Comparison of ENCODE assay signal across 24 mouse cellular contexts in the genomic region with DNA sequence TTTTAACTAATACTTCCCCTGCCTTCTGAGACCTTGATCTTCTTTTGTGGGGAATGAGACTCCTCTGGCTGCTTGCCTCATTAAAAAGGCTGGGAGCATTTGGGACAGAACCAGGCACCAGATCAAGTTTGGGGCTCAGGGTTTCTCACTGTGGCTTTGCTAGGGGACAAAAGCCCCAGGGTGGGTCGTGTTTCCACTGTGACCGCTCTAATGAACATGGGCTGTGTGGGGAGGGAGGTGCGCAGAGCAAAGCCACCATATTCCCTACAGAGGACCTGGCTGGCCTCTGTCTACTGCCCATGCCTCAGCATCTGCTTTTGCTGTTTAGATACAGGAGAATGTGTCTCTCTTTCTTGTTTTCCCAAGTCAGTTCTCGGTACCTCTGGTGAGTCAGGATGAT. TPM values are rescaled to one million over a fixed set of nuclear protein-coding genes. Genes with fewer than 3 reads are reported as not detected.
DNase-seq lines count a peak whose midpoint lies in the region; ATAC-seq lines count a peak whose summit lies in the region.
"Had no signal": no experiment of that assay in that cellular context is flagged by ENCODE, and none has a peak within 500 bp of the region (broad histone marks: within the 10 kb centered on the region; RNA-seq: fewer than 3 reads in every experiment).

No protein-coding gene starts in this region.

- H3K27ac ChIP-seq in neural tube, embryonic 13.5 days (replicated peaks): peak overlapping the region; percentile 49
- H3K27ac ChIP-seq in neural tube, embryonic 15.5 days (replicated peaks): no peak overlapping the region
- peak overlapping the region; percentile 67 for H3K27ac ChIP-seq in forebrain, embryonic 16.5 days (ENCODE audit: low read length)
- H3K27ac ChIP-seq in midbrain, embryonic 12.5 days (replicated peaks): peak overlapping the region; percentile 67
- H3K27ac ChIP-seq in intestine, embryonic 15.5 days: no peak overlapping the region
- H3K27ac ChIP-seq: heart, embryonic 10.5 days; left cerebral cortex, adult 2 months; limb, embryonic 10.5 days; stomach, embryonic 15.5 days had no signal

- H3K4me2 ChIP-seq in neural tube, embryonic 13.5 days: no peak overlapping the region
- no peak overlapping the region for H3K4me2 ChIP-seq in neural tube, embryonic 15.5 days
- peak overlapping the region; percentile 39 for H3K4me2 ChIP-seq in forebrain, embryonic 16.5 days (ENCODE audit: low read length)
- H3K4me2 ChIP-seq in midbrain, embryonic 12.5 days (replicated peaks): no peak overlapping the region
- H3K4me2 ChIP-seq in intestine, embryonic 15.5 days (replicated peaks): no peak overlapping the region
- H3K4me2 ChIP-seq: stomach, embryonic 15.5 days had no signal

- H3K4me1 ChIP-seq in neural tube, embryonic 13.5 days (replicated peaks): peaks cover 29% of the 10 kb centered on the region
- H3K4me1 ChIP-seq in neural tube, embryonic 15.5 days: peaks cover 26% of the 10 kb centered on the region
- H3K4me1 ChIP-seq in forebrain, embryonic 16.5 days (replicated peaks; ENCODE audit: control insufficient read depth, insufficient read depth, low read length): peaks cover 20% of the 10 kb centered on the region
- H3K4me1 ChIP-seq in midbrain, embryonic 12.5 days: peaks cover 32% of the 10 kb centered on the region
- H3K4me1 ChIP-seq in intestine, embryonic 15.5 days (replicated peaks): peaks cover 3% of the 10 kb centered on the region; the same call in 1 of the 2 replicates
- H3K4me1 ChIP-seq: stomach, embryonic 15.5 days had no signal

- H3K4me3 ChIP-seq in neural tube, embryonic 13.5 days: no peak overlapping the region
- H3K4me3 ChIP-seq in neural tube, embryonic 15.5 days (replicated peaks): no peak overlapping the region
- no peak overlapping the region for H3K4me3 ChIP-seq in forebrain, embryonic 16.5 days (replicated peaks; ENCODE audit: low read length)
- H3K4me3 ChIP-seq in midbrain, embryonic 12.5 days: no peak overlapping the region
- H3K4me3 ChIP-seq in intestine, embryonic 15.5 days (replicated peaks): no peak overlapping the region
- H3K4me3 ChIP-seq: heart, embryonic 10.5 days; left cerebral cortex, adult 2 months; limb, embryonic 10.5 days; stomach, embryonic 15.5 days had no signal

- peaks cover 11% of the 10 kb centered on the region; the same call in 1 of the 2 replicates for H3K27me3 ChIP-seq in neural tube, embryonic 13.5 days
- H3K27me3 ChIP-seq in neural tube, embryonic 15.5 days (replicated peaks): peaks cover 6% of the 10 kb centered on the region; the same call in 1 of the 2 replicates
- no peaks in the 10 kb centered on the region for H3K27me3 ChIP-seq in forebrain, embryonic 16.5 days (replicated peaks; ENCODE audit: control insufficient read depth, insufficient read depth, low read length)
- H3K27me3 ChIP-seq in midbrain, embryonic 12.5 days: no peaks in the 10 kb centered on the region
- H3K27me3 ChIP-seq in intestine, embryonic 15.5 days (replicated peaks): no peaks in the 10 kb centered on the region
- H3K27me3 ChIP-seq: stomach, embryonic 15.5 days had no signal

- H3K9me3 ChIP-seq in neural tube, embryonic 13.5 days: no peaks in the 10 kb centered on the region
- H3K9me3 ChIP-seq in neural tube, embryonic 15.5 days (replicated peaks): no peaks in the 10 kb centered on the region
- H3K9me3 ChIP-seq in forebrain, embryonic 16.5 days (ENCODE audit: control insufficient read depth, low read length): no peaks in the 10 kb centered on the region
- no peaks in the 10 kb centered on the region for H3K9me3 ChIP-seq in midbrain, embryonic 12.5 days
- no peaks in the 10 kb centered on the region for H3K9me3 ChIP-seq in intestine, embryonic 15.5 days
- H3K9me3 ChIP-seq: heart, embryonic 10.5 days; limb, embryonic 10.5 days; stomach, embryonic 15.5 days had no signal

- ATAC-seq in neural tube, embryonic 13.5 days (ENCODE audit: low read depth): no peak
- ATAC-seq in neural tube, embryonic 15.5 days (ENCODE audit: low FRiP score): no peak
- peak; percentile 51 for ATAC-seq in forebrain, embryonic 16.5 days
- ATAC-seq in midbrain, embryonic 12.5 days (ENCODE audit: low FRiP score, low read depth): peak; percentile 16; the same call in 1 of the 2 replicates
- ATAC-seq in intestine, embryonic 15.5 days: no peak
- ATAC-seq: liver, postnatal 0 days had no signal

- no peak for DNase-seq in spleen, postnatal 10 days (ENCODE audit: low spot score in 2 of 2)
- DNase-seq in adrenal gland, adult 18-20 months (ENCODE audit: low spot score in 2 of 2): no peak
- DNase-seq: adrenal gland, adult 2 months; cerebellum, adult 9-10 months; gastrocnemius, postnatal 36 days; kidney, adult 2 months; kidney, postnatal 14 days; liver, postnatal 0 days; lung, postnatal 10 days; thymus, adult 2 months had no signal

- H3K36me3 ChIP-seq in neural tube, embryonic 13.5 days: no peaks in the 10 kb centered on the region
- H3K36me3 ChIP-seq in neural tube, embryonic 15.5 days: no peaks in the 10 kb centered on the region
- no peaks in the 10 kb centered on the region for H3K36me3 ChIP-seq in forebrain, embryonic 16.5 days (ENCODE audit: control insufficient read depth, insufficient read depth)
- no peaks in the 10 kb centered on the region for H3K36me3 ChIP-seq in midbrain, embryonic 12.5 days
- no peaks in the 10 kb centered on the region for H3K36me3 ChIP-seq in intestine, embryonic 15.5 days
- H3K36me3 ChIP-seq: heart, embryonic 10.5 days; limb, embryonic 10.5 days; stomach, embryonic 15.5 days had no signal

- no peak overlapping the region for H3K9ac ChIP-seq in neural tube, embryonic 13.5 days
- no peak overlapping the region for H3K9ac ChIP-seq in neural tube, embryonic 15.5 days (replicated peaks)
- no peak overlapping the region for H3K9ac ChIP-seq in forebrain, embryonic 16.5 days (replicated peaks; ENCODE audit: low read depth, low read length)
- H3K9ac ChIP-seq in midbrain, embryonic 12.5 days (replicated peaks): no peak overlapping the region
- H3K9ac ChIP-seq in intestine, embryonic 15.5 days: no peak overlapping the region
- H3K9ac ChIP-seq: liver, postnatal 0 days; stomach, embryonic 15.5 days had no signal

- WGBS in neural tube, embryonic 13.5 days: 46% methylated on average over 4 of the region's 4 CpGs
- WGBS in neural tube, embryonic 15.5 days: 46% methylated on average over 4 of the region's 4 CpGs
- 44% methylated on average over 4 of the region's 4 CpGs for WGBS in forebrain, embryonic 16.5 days
- WGBS in midbrain, embryonic 12.5 days: 69% methylated on average over 4 of the region's 4 CpGs
- 78% methylated on average over 4 of the region's 4 CpGs for WGBS in intestine, embryonic 15.5 days

RNA-seq across cellular contexts. Expression of gene Evx1, which starts 53.8 kb away (rescaled TPM):
- 1.7 and 2.3 TPM in 2 replicates for polyA plus RNA-seq in neural tube, embryonic 13.5 days (2015; fragmentation: Nextera tagmentation; extraction: Ambion mirVana)
- 0.82 and 1.9 TPM in 2 replicates for polyA plus RNA-seq in neural tube, embryonic 15.5 days (2015; fragmentation: Nextera tagmentation; extraction: Ambion mirVana)
- 0.19 TPM in 1 of 2 replicates, not detected in the other for polyA plus RNA-seq in forebrain, embryonic 16.5 days (2015; fragmentation: Nextera tagmentation; extraction: Ambion mirVana)
- polyA plus RNA-seq in midbrain, embryonic 12.5 days (2016; fragmentation: Nextera tagmentation; extraction: Ambion mirVana): 0.81 and 0.82 TPM in 2 replicates
- polyA plus RNA-seq in intestine, embryonic 15.5 days (2015; fragmentation: Nextera tagmentation; extraction: Ambion mirVana): 0.05 and 0.20 TPM in 2 replicates
- total RNA-seq in adrenal gland, adult 18-20 months (2021): not detected
- total RNA-seq: gastrocnemius, postnatal 36 days; left cerebral cortex, adult 2 months; liver, adult 2 months; megakaryocyte progenitor cell, adult 5-6 weeks had no signal
- polyA plus RNA-seq: adrenal gland, adult 2 months; C2C12; heart, postnatal 0 days; kidney, adult 2 months; liver, adult 2 months; liver, postnatal 0 days; spleen, adult 2 months; stomach, embryonic 15.5 days; thymus, adult 2 months had no signal

Comparison
In these comparisons a context has a peak if more than half of its experiments do, and no peak if none do; other contexts are left out.
1. H3K27ac ChIP-seq: peak in neural tube, embryonic 13.5 days (single experiment), forebrain, embryonic 16.5 days (single experiment) and midbrain, embryonic 12.5 days (single experiment); none in neural tube, embryonic 15.5 days (single experiment) and intestine, embryonic 15.5 days (single experiment).
2. ATAC-seq: peak in forebrain, embryonic 16.5 days (single experiment) and midbrain, embryonic 12.5 days (single experiment); none in neural tube, embryonic 13.5 days (single experiment), neural tube, embryonic 15.5 days (single experiment) and intestine, embryonic 15.5 days (single experiment).